Mouse (Mus musculus) Patski (cell line): ENCODE data around the gene Vmn2r42. TPM values are rescaled to one million over a fixed set of nuclear protein-coding genes. Genes with fewer than 3 reads are reported as not detected.
"Not testable (repeated sequence)": the region's sequence is repeated elsewhere in the genome, so short reads cannot be mapped to it uniquely, and the experiment has no call there.

ENCODE experiments used
- ATAC-seq: fragments of 100-300 bp; one replicate; pipeline ENCODE4 v1.8.0; 2021
- CTCF ChIA-PET: fragments of 350-600 bp; sonication (Branson Sonifier 250); formaldehyde crosslinking; loops from one replicate; lab custom pipeline; 2022; ENCODE audit warnings: inconsistent platforms; lab: Charles Lee
- POLR2A ChIA-PET: fragments of 350-600 bp; sonication (Branson Sonifier 250); formaldehyde crosslinking; loops from one replicate; lab custom pipeline; 2022; ENCODE audit warnings: antibody characterized with exemption, inconsistent platforms; lab: Charles Lee
- DNase-seq: peaks from one replicate; pipeline ENCODE4 v3.0.0-alpha.2; 2011; ENCODE audit warnings: low read depth, low spot score
- H3K27me3 ChIP-seq: fragments of 371-371 bp; one replicate; pipeline ENCODE4 v1.5.1; 2021
- in situ Hi-C: fragments of 300-500 bp; cut with MboI; formaldehyde crosslinking; loops from 3 replicates; pipeline ENCODE4 v1.11.1; 2018; ENCODE audit warnings: low pct_unique_long_range_greater_than_20kb, mixed read lengths
- polyA plus RNA-seq: library from polyadenylated mRNA; unstranded; gene quantifications from one replicate; pipeline ENCODE4 v1.2.3, GENCODE M21; 2021

Vmn2r42 gene
- not detected for polyA plus RNA-seq

GRCm38 (mm10) chr7:8200220-8200619, at the start of gene Vmn2r42:
Gene Vmn2r42 (minus strand): TSS chr7:8200320.
- DNase-seq, ATAC-seq, POLR2A ChIA-PET, in situ Hi-C loops, CTCF ChIA-PET, H3K27me3 ChIP-seq: not testable (repeated sequence)

- ATAC-seq, POLR2A ChIA-PET: not testable (repeated sequence)
Measured at GRCm38 (mm10) chr7:8161554-8161953, 38.6 kb downstream of the Vmn2r42 start, which contains the start of gene Vmn2r41. Gene Vmn2r41 (minus strand): TSS chr7:8161654.

More at GRCm38 (mm10) chr7:8161554-8161953, 38.6 kb downstream of the Vmn2r42 start, which contains the start of gene Vmn2r41:
- in situ Hi-C loops, DNase-seq, CTCF ChIA-PET, H3K27me3 ChIP-seq: not testable (repeated sequence)

Other genes with a start within 250 kb of the Vmn2r42 start
- not detected for gene Vmn2r41, start 38.7 kb downstream of the Vmn2r42 start, polyA plus RNA-seq
- gene Vmn2r43, start 60.3 kb upstream of the Vmn2r42 start, polyA plus RNA-seq = not detected
- not detected for gene Vmn2r44, start 183.0 kb upstream of the Vmn2r42 start, polyA plus RNA-seq